Mouse (Mus musculus) spleen, adult 2 months (tissue): ENCODE measurements around the gene 4930449I24Rik.
"Not testable (repeated sequence)": the region's sequence is repeated elsewhere in the genome, so short reads cannot be mapped to it uniquely, and the experiment has no call there.

ENCODE experiments used
- CTCF ChIP-seq: fragments of 200-500 bp; IDR thresholded peaks from 2 replicates; pipeline ENCODE4 v1.5.1; 2011; ENCODE audit warnings: mild to moderate bottlenecking, inconsistent platforms; ENCODE audit not compliant: insufficient read depth, insufficient read length, insufficient replicate concordance; ENCODE audit errors: extremely low read depth
- POLR2A ChIP-seq: fragments of 200-500 bp; IDR thresholded peaks from 2 replicates; pipeline ENCODE4 v1.6.1; 2011; ENCODE audit warnings: low read depth, low read length, inconsistent platforms

DNA sequence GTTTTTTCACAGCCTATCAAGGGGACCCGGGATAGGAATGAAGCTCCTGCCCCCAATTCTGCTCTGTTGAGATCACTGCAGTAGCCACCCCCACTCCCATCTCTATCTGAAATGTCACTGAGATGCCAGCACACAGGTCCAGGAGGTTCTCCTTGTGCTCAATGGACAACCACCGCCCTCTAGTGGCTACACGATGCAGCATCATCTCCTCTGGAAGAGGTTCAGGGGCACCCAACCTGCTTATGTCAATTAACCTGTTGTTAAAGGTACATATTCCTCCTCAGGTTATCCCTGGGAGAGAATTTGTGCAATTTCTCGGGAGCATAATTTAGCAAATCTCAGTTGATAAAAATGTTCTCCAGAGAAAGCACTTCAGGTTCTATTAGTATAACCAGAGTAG lies 13.2 kb upstream of the 4930449I24Rik start:
- TF ChIP-seq CTCF, POLR2A: not testable (repeated sequence)
